Mouse (Mus musculus): Measurements from ENCODE around the gene Mapk14. TPM values are rescaled to one million over a fixed set of nuclear protein-coding genes. Genes with fewer than 3 reads are reported as not detected.

Gene Mapk14
- total and polyA plus RNA-seq, 3 experiments: 50.1 to 52.8 (median 51.3) TPM

GRCm38 (mm10) chr17:28699789-28700188, 8.7 kb downstream of the Mapk14 start:
- Histone ChIP-seq H3K4me3 (no peak overlapping the region), H3K4me1 (ENCODE audit: control insufficient read depth, insufficient read depth, low read length) (peaks cover 33% of the 10 kb centered on the region), H3K79me2 (replicated peaks; ENCODE audit: control insufficient read depth, insufficient read depth, low read length) (peaks cover 8% of the 10 kb centered on the region), H3K36me3 (ENCODE audit: control insufficient read depth, insufficient read depth, low read length) (peaks cover 50% of the 10 kb centered on the region), H3K27ac (no peak overlapping the region), H3K27me3 (ENCODE audit: control insufficient read depth, insufficient read depth, low read length) (no peaks in the 10 kb centered on the region), H3K9ac (ENCODE audit: low read depth, low read length) (no peak overlapping the region)
- WGBS: 58% methylated on average over 7 of the region's 7 CpGs
- intact Hi-C loops (cut with DNase I): no loop called here
- TF ChIP-seq EP300 (IDR thresholded peaks at IDR 0.05; ENCODE audit: insufficient read depth, low read depth, low read length) (no peak), CTCF (IDR thresholded peaks at IDR 0.05) (no peak)
- no peak for DNase-seq

- Histone ChIP-seq H3K4me1 (ENCODE audit: control insufficient read depth, insufficient read depth, low read length) (peaks cover 34% of the 10 kb centered on the region), H3K36me3 (ENCODE audit: control insufficient read depth, insufficient read depth, low read length) (peaks cover 48% of the 10 kb centered on the region), H3K4me3 (no peak overlapping the region), H3K79me2 (replicated peaks; ENCODE audit: control insufficient read depth, insufficient read depth, low read length) (peaks cover 11% of the 10 kb centered on the region), H3K27ac (no peak overlapping the region), H3K27me3 (ENCODE audit: control insufficient read depth, insufficient read depth, low read length) (no peaks in the 10 kb centered on the region), H3K9ac (ENCODE audit: low read depth, low read length) (no peak overlapping the region)
- intact Hi-C loops (cut with DNase I): no loop called here
- DNase-seq: no peak
- WGBS: 78% methylated on average over 4 of the region's 4 CpGs
- TF ChIP-seq EP300 (IDR thresholded peaks at IDR 0.05; ENCODE audit: insufficient read depth, low read depth, low read length) (no peak), POLR2A (IDR thresholded peaks at IDR 0.05; ENCODE audit: insufficient read depth, low read depth, low read length) (no peak), CTCF (IDR thresholded peaks at IDR 0.05) (no peak)
Measured at GRCm38 (mm10) chr17:28701171-28701570, 10.0 kb downstream of the Mapk14 start.

- Histone ChIP-seq H3K27me3 (ENCODE audit: control insufficient read depth, insufficient read depth, low read length) (no peaks in the 10 kb centered on the region), H3K9ac (ENCODE audit: low read depth, low read length) (no peak overlapping the region), H3K4me1 (ENCODE audit: control insufficient read depth, insufficient read depth, low read length) (peaks cover 30% of the 10 kb centered on the region), H3K27ac (peak overlapping the region; percentile 52), H3K4me3 (no peak overlapping the region), H3K79me2 (replicated peaks; ENCODE audit: control insufficient read depth, insufficient read depth, low read length) (peaks cover 10% of the 10 kb centered on the region), H3K36me3 (ENCODE audit: control insufficient read depth, insufficient read depth, low read length) (peaks cover 46% of the 10 kb centered on the region)
- TF ChIP-seq POLR2A (IDR thresholded peaks at IDR 0.05; ENCODE audit: insufficient read depth, low read depth, low read length): no peak
- TF ChIP-seq EP300 (IDR thresholded peaks at IDR 0.05; ENCODE audit: insufficient read depth, low read depth, low read length): no peak
- no peak for TF ChIP-seq CTCF (IDR thresholded peaks at IDR 0.05)
- WGBS: 55% methylated on average over 3 of the region's 3 CpGs
- intact Hi-C loops (cut with DNase I): no loop called here
- DNase-seq: no peak
Measured at GRCm38 (mm10) chr17:28701737-28702136, 10.6 kb downstream of the Mapk14 start.

- intact Hi-C loops (cut with DNase I): no loop called here
- Histone ChIP-seq H3K27ac (peak overlapping the region; percentile 52), H3K4me1 (ENCODE audit: control insufficient read depth, insufficient read depth, low read length) (peaks cover 28% of the 10 kb centered on the region), H3K4me3 (no peak overlapping the region), H3K9ac (ENCODE audit: low read depth, low read length) (no peak overlapping the region), H3K36me3 (ENCODE audit: control insufficient read depth, insufficient read depth, low read length) (peaks cover 41% of the 10 kb centered on the region), H3K79me2 (replicated peaks; ENCODE audit: control insufficient read depth, insufficient read depth, low read length) (peaks cover 13% of the 10 kb centered on the region), H3K27me3 (ENCODE audit: control insufficient read depth, insufficient read depth, low read length) (no peaks in the 10 kb centered on the region)
- no peak for DNase-seq
- WGBS: 15% methylated on average over 2 of the region's 2 CpGs
- TF ChIP-seq CTCF (IDR thresholded peaks at IDR 0.05): no peak
Measured at GRCm38 (mm10) chr17:28702646-28703045, 11.5 kb downstream of the Mapk14 start.

- peaks cover 17% of the 10 kb centered on the region for H3K79me2 ChIP-seq (replicated peaks; ENCODE audit: control insufficient read depth, insufficient read depth, low read length)
- no peak overlapping the region for H3K9ac ChIP-seq (ENCODE audit: low read depth, low read length)
- WGBS: 27% methylated on average over 1 of the region's 1 CpGs
- H3K27ac ChIP-seq: no peak overlapping the region
- no peaks in the 10 kb centered on the region for H3K27me3 ChIP-seq (ENCODE audit: control insufficient read depth, insufficient read depth, low read length)
- peaks cover 29% of the 10 kb centered on the region for H3K4me1 ChIP-seq (ENCODE audit: control insufficient read depth, insufficient read depth, low read length)
- no peak overlapping the region for H3K4me3 ChIP-seq
- peaks cover 33% of the 10 kb centered on the region for H3K36me3 ChIP-seq (ENCODE audit: control insufficient read depth, insufficient read depth, low read length)
- TF ChIP-seq CTCF (IDR thresholded peaks at IDR 0.05): no peak
- TF ChIP-seq POLR2A (IDR thresholded peaks at IDR 0.05; ENCODE audit: insufficient read depth, low read depth, low read length): no peak
- no peak for TF ChIP-seq EP300 (IDR thresholded peaks at IDR 0.05; ENCODE audit: insufficient read depth, low read depth, low read length)
- intact Hi-C loops (cut with DNase I): no loop called here
- no peak for DNase-seq
Measured at GRCm38 (mm10) chr17:28706697-28707096, 15.6 kb downstream of the Mapk14 start.

DNA sequence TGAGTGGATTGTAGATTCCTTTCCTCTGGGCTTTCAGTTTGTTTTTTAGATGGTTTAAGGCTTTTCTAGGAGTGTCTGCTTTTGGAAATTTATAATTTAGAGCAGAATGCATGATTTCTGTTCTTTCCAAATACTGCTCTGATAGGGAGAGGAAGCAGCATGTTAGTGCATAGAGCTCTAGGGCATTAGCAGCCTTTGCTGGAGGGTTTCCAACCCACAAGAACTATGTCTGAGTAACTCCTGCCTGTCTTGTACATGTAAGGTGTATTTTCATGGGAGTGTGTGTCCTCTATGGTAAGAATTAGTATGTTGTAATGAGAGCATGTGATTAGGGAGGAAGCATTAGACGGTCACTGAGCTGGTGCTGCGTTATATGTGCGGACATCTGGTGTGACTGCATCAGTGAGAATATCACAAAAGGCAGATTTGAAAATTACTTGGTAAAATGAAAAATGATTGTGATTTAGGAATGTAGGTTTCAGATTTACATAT, 16.1 kb downstream of the Mapk14 start:
- Histone ChIP-seq H3K9ac (ENCODE audit: low read depth, low read length) (0 out of 2 replicates have a peak overlapping the region, but pooled peaks have one; percentile 10), H3K27me3 (ENCODE audit: control insufficient read depth, insufficient read depth, low read length) (no peaks in the 10 kb centered on the region), H3K27ac (no peak overlapping the region; the same call in 1 of the 2 replicates), H3K4me1 (ENCODE audit: control insufficient read depth, insufficient read depth, low read length) (peaks cover 30% of the 10 kb centered on the region), H3K4me3 (no peak overlapping the region), H3K79me2 (replicated peaks; ENCODE audit: control insufficient read depth, insufficient read depth, low read length) (peaks cover 17% of the 10 kb centered on the region), H3K36me3 (ENCODE audit: control insufficient read depth, insufficient read depth, low read length) (peaks cover 30% of the 10 kb centered on the region)
- 72% methylated on average over 3 of the region's 3 CpGs for WGBS
- intact Hi-C loops (cut with DNase I): no loop called here
- no peak for DNase-seq
- no peak for TF ChIP-seq EP300 (IDR thresholded peaks at IDR 0.05; ENCODE audit: insufficient read depth, low read depth, low read length)
- no peak for TF ChIP-seq POLR2A (IDR thresholded peaks at IDR 0.05; ENCODE audit: insufficient read depth, low read depth, low read length)
- no peak for TF ChIP-seq CTCF (IDR thresholded peaks at IDR 0.05)
